Mouse (Mus musculus) embryo, embryonic 10.5 days (tissue): ENCODE data around the gene Cnot6.

Experiments used
- DNase-seq: peaks from one replicate; pipeline ENCODE4 v3.0.0-alpha.2; 2015; ENCODE audit warnings: low spot score

The Cnot6 gene

DNA sequence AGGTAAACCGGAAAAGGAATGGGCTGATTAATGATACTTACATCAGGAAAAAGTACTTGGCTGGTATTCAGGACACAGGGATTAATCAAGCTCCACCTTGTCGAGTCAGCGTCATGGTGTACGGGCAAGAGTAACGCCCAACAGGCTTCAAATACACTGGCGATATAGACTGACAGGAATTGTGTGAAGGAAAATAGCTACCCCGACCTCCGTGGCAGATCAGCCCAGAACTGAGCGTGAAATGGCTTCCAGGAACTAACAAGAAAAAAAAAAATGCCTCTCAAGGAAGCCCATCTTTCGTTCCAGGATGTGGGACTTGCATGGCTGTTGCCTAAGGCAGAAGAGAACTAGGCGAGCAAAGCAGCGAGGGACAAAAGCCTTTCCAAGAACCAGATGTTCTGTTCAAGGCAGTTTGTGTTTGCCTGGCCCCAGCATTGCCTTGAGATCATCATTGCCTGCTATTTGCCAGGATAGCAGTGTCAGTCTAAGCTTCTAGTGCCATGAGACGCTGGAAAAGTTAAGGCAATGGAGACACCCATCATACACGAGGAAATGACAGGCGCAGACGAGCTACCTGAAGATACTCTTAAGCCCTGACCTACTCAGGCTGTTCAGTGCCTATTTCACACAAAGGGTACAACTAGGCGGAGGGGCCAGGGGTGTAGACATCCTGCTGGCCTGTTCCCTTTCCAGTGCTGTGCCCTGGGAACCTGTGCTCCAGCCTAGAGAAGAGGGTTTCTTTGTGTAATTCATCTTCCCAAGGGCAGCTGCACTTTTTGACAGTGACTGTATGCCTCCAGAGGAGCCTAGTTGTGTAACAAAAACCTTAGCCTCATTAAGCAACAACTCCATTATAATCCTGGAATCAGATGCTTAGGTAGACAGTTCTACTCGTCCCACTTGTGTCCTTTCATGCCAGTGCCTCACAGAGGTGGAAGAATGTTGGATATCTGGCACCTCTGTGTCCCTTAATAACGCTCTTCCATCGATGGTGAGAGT lies 1.1 kb upstream of the Cnot6 start:
- peak; percentile 61 for DNase-seq

DNA sequence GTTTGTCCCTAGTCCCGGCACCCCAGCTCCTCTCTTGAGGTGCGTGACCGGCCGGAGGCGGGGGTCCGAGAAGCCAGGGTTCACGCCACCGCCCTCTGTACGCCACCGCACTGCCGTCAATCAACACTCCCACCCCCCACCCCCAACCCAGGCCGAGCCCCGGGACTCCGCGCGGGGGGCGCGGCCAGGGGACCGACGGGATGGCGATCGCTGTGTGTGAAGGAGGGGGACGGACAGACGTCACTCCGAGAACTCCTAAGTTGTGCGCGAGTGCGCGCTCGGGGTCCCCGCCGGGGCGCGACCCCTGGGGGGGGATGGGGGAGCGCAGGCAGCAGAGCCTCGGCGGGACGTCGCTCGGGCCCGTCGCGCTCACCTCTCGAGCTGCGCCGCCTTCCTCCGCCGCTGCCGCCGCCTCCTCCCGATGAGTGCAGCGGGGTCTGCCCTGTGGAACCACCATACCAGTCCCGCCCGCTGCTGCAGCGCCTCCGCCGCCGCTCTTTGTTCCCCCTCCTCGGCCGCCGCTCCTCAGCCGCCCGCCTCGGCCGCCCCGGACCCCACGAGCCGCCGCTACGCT lies 455 bp downstream of the Cnot6 start:
- DNase-seq, result peak; percentile 60

DNA sequence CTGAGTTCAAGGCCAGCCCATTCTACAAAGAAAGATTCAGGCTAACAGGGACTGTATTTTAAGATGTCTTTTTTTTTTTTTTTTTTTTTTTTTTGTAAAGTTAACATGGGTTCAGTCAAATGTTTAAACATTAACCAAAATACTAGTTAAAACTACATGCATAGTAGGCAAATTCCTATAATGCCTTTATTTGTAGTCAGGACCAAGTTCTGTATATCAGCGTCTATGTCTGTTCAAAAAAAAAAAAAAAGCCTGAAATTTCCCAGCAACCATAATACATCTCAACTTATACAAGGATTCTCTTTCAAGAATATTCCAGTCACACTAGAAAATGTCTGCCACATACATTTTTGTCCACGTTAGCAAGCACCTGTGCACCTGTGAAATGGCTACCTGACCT lies 1.9 kb downstream of the Cnot6 start:
- DNase-seq, result no peak

DNA sequence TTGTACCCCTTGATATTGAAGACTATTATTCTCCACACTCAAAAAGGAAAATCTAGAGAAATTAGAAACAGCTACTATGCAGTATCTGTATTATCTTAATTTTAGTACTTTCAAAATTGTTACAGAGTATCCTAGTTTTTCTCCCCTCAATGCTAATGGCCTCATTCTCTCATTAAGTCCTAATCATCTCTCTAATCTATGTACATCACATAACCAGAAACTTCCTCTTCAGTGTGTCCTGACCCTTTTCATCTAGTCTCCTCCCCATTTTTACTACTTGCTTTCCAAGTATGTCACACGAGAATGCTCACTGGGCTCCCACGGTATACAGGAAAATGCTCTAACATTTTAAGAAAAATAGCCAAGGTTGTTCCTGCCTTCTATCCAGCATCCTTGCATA lies 4.7 kb downstream of the Cnot6 start:
- no peak for DNase-seq

DNA sequence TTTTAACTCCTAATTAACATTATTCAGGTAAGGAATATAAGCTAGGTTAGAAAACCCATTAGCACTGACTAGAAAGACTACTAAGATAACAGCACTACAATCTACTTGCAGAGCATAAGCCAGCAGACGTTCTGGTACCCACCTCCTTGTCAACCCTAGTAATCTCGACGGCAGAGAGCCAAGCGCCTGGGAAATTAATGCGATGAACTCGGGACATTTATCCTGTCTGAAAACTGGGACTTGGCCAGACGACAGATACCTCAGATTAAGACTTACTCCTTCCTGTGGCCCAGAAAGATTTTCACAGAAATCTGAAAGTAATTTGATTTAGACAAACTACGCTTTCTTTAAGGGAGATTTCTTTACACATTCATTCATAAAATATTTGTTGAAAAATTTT lies 7.7 kb downstream of the Cnot6 start:
- DNase-seq, result no peak

DNA sequence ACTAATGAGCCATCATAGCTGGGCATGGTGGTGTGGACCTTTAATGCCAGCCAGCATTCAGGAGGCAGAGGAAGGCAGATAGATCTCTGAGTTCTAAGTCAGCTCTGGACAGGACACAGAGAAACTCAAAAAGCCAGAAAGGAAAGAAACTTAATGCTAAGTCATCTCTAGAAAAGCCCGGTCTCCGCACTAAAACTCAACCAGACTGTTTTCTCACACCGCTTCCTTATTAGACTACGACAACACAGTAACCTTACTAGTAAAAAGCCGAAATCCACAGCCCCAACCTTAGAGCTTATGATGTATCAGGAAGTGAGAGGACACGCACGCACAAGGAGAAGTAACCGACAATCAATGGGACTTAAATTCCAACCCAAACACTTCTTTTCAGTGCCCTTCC lies 10.5 kb downstream of the Cnot6 start:
- no peak for DNase-seq

DNA sequence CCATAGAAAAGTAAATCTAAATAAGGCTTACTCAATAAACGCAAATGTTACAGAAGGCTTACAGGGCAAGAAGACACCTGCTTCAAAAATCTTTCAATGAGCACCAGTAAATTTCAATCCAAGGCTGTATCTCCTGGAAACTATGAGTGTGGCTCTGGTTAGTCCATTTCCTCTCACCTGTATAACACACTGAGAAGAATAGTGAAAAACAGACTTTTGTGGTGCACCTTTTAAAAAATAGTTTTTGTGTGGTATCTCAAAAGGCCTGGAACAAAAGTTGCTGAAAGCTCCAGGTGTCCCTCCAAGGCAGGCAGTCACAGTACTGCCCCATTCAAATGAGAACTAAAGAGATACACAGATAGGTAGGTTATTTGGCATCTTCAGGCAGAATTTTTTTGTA lies 13.4 kb downstream of the Cnot6 start:
- DNase-seq, result no peak

DNA sequence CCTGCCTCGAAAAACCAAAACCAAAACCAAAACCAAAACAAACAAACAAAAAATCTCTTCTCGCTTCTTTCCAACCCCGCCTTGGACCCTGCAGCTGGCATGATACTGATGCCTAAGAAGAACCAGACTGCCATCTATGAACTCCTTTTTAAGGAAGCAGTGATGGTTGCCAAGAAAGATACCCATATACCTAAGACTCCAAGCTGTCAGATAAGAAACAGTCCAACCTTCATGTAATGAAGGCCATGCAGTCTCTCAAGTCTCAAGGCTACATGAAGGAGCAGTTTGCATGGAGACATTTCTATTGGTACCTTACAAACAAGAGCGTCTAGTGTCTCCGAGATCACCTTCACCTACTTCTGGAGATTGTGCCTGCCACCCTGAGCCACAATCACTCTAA lies 14.7 kb downstream of the Cnot6 start:
- no peak for DNase-seq

DNA sequence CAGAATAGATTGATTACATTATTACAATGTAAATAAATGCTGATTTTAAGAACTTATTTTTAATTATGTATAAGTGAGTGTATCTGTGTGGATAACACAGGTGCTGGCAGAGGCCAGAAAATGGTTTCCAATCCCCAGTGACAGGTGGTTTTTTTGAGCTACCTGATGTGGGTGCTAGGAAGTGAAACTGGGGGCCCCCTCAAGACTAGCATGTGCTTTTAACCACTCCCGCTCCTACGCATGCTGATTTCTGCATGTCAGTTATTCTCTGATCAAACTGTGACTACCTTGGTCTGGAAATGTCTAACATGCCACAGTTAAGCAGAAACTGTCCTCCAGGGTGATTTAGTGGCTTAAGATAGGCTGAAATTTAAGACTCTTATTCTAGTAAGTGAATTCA lies 16.1 kb downstream of the Cnot6 start:
- DNase-seq, result no peak

DNA sequence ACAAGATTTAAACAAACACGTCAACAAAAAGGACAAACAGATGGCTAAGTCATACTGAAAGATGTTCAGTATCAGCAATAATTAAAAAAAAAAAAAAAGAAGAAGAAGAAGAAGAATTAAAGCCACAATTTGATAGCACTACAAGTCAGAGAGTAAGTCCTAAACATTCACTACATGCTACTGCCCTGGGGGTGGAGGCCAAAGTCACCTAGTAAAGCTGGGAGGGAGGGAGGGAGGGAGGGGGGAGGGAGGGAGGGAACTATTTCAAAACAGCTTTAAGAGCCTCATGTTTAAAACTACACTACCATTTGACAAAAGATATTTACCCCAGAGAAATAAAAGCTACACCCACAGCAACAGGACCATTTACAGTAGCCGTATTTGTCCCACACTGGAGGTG lies 16.8 kb downstream of the Cnot6 start:
- DNase-seq, result no peak

DNA sequence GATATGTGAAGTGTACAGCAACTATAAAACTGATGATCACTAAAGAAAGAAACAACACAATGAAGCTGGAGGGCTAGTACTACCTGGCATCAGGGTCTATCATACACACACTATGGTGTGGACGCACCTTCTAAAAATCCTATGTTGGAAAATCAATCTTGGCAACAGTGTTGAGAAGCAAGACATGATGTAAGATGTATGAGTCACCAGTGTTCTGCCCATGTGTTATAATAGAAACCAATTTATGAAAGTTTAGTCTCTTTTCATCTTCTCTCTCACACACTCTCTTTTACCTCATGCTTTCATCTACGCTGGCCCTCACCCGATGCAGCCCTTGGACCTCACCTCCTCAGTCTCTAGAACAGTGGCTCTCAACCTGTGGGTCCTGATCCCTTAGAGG lies 17.5 kb downstream of the Cnot6 start:
- DNase-seq, result no peak

DNA sequence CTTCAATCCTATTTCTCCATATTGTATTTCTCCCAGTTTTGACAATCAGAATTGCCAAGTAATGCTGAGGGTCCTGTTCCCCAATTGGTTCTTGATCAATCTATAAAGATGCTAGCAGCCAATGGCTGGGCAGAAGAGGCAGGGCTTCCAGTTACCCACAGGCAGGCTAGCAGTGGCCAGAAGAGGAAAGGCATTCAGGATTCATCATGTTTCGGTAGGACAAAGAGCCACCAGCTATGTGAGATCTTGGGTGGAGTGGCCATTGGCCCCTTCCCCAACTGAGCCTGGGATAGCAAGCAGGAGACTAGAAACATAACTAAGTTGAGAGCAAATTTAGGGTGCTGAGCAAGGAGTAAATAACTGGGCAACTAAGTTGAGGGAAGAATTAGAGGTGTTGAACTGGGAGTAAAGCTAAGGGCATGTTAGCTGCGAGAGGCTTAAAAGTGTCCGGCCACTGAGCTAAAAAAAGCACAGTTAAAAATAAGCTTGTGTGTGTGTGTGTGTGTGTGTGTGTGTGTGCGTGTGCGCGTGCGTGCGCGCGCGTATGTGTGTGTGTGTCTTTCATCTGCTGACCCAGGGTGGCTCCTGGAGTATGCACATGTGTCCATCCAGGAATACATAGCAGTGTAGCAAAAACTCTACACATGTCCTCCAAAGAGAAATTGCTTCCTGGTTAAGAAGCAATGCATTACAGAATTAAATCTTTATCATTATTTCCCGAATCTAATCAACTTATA lies 28.1 kb downstream of the Cnot6 start:
- DNase-seq, result no peak

DNA sequence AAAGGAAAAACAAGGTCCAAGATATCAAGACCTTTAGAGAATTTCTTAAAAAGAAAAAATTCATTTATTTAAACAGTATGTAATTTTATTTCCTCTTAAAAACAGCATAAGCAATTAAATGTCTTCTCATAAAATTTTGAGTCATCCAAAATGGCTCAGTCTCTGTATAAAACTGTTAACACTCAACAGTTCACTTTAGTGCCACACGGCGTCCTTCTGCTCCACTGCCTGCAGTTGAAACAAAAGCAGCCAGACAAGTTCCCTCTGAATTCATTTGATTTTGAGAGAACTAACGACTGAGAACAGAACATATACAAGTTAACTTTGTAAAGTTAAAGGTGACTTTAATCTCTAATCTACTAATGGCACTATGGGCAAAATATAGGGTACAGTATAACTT lies 39.1 kb downstream of the Cnot6 start:
- no peak for DNase-seq

DNA sequence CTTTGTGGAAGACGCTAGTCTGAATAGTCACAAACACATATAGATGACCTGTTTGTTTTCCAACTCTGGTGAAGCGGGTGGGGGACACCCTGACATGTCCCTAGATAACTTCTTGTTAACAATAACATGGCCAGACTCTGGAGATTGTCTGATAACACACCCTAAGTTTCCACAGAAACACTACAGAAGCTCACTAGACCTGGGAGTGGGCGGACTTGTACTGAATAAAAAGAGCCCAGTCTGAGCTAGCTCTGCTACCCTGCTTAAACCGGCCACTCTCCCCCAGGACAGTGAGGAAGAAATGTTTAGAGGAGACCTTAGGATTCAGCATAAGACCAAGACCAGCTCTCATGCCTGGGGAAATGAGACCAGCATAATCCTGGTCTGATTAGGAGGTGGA lies 47.1 kb downstream of the Cnot6 start:
- DNase-seq, result no peak

DNA sequence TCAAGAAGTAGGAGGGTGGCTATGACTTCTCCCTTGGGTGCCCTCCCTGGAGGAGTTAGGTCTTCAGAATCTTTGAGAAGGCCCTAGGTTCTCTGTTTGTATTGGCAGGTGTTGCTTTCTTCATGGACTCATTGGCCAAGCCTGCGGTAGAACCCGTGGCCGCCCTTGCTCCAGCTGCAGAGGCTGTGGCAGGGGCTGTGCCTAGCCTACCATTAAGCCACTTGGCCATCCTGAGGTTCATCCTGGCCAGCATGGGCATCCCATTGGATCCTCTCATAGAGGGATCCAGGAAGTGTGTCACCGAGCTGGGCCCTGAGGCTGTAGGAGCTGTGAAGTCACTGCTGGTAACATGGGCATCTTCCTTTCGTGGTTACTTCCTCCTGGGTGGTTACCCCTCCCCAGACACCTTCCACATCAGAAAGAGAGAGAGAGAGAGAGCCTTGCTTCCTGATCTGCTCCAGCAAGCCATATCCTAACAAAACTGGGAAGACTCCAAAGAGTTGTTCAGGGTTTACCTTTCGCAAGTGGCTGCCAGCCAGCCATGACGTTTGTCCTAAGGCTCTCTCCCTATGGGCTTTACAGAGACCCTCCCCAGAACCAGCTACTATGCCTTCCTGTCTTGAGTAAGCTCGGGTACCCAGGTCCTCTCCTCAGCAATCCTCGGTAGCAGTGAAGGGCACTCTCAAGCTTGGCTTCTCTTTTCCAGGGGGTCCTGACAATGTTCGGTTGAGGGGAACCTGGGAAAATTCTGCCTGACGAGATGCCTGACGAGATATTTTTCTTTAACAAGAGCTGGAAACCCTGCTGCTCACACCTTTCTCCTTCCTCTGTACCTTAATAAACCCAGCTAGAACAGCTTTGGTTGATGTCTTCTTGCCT lies 48.0 kb downstream of the Cnot6 start:
- DNase-seq, result no peak

DNA sequence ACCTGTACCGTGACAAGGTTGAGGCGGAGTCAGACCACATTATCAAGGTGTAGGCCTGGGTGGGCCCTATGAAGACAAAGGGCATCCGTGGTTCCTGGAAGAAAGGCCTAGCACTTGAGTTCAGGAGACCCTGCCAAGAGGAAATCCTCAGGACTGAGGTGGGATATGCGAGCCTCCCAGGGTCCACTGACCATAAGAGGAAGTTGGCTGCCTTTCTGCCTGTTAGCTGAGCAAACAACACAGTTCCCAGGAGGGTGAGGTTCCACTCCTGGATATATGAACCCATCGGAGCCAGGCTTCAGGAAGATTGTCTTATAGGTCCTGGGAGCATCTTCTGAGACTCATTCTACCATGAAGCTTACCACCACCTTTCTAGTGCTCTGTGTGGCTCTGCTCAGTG lies 49.2 kb downstream of the Cnot6 start, which contains the start of gene Scgb3a1:
TSS of gene Scgb3a1 (plus strand) at position 301 of the 400 bp plus-strand sequence.
- no peak for DNase-seq

DNA sequence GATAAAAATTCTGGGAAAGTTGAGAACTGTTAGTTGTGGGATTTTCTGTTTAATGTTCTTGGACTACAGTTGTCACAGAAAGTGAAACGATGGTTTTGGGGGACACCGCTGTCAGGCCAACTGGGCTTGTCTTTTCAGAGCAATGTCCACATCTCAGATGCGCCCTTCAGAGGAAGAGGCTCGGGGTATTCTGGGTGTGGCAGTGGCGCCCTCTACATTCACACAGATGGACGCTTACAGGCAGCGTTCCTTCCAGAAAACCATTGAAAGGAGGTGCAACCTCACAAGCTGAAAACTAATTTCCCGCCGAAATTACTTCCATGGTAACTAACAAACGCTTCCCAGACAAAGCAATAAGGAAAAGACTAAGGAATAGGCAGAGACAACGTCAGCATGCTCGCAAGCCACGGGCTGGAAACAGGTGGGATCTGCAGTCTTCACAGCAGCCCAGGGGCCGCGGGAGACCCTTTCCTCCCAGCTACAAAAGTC lies 50.2 kb downstream of the Cnot6 start:
- no peak for DNase-seq

DNA sequence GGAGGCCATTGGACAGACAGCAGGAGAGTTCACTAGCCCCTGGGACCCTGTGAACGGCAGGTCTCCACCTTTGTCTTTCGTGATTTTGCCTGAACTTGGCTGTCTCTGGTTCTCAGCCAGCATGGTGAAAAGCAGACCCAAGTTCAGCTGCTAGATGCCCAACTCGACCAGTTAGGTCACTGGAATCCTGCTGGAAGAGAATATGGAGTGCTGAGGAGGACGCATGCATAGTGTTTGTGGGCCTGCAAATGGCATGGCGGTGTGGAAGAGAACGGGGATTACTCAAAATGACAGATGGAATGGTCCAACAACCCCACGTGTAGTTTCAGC lies 53.1 kb downstream of the Cnot6 start:
- no peak for DNase-seq

DNA sequence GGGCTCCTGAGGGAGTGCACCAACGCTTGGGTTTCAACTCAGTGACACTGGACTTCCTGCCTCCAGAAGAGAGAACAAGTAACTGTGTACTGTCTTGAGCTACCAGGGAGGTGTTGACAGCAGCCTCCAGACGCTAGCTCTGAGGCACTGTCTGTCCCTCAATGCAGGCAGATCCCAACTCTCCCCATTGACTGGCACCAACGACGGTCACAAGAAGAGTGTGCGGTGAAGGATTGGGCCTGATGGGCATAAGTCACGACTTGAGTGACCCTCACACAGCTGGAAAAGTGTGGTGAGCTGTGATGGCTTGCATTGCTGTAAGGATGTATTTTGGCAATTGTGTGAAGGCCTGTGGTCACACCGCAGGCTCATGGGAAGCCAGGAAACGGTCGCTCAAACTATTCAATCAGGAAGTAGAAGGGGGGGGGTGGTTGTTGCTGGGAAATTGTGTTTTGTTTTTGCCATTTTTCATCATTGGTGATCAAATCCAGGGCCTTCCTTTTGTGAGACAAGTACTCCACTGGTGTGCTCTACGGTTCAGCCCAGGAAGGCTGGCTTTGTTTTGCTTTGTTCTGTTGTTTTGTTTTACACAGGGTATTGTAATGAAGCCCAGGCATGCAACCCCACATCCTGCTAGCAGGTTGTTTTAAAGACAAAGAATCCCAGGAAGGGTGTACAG lies 53.6 kb downstream of the Cnot6 start:
- no peak for DNase-seq

DNA sequence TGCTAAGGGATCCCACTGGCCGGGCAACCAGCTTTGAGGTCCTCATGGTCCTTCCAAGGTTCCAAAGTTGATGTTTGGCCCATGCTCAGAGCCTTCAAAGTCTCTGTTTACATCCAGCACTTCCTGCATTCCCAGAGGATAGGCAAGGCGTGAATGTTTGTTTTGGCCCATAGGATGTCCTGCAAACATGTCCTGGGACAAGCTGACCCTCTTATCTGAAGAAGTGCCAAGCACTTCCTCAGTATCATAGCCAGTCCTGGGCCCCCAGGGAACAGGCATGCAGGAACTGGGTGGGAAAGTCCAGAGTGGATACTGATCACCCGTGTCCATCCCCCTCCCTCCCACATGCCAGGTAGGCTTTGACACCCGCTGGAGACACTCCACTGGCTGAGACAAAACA lies 54.5 kb downstream of the Cnot6 start:
- no peak for DNase-seq

DNA sequence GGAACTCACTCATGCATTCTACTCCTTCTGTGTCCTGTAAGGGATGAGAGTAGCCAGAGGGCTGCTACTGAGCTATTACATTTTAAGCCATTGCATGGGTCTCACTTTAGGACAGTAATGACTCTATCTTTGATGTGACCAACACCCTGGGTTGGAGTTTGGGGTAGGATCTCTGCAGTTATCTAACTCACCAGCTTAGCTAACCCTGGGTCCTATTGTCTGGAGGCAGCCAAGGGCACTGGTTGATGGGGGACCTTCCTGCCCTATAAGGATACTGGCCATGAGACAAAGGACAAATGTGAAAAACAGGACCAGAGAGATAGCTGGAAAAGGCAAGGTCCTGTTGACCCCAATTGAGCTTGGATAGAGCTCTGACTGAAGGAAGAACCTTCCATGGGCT lies 57.0 kb downstream of the Cnot6 start:
- DNase-seq, result no peak
